Mouse (Mus musculus) ES-Bruce4 (cell line): ENCODE measurements at regions not wholly inside any gene's neighbourhood (a gene's known extent, or its start where the extent isn't known, plus 50 kb on each side); places are given as distances from the start of the nearest gene placed in this dataset.

Experiments
- CTCF ChIP-seq: IDR thresholded peaks from one replicate; pipeline ENCODE4 v1.8.1; 2011; ENCODE audit warnings: low read depth, low read length
- EP300 ChIP-seq: IDR thresholded peaks from 2 replicates; pipeline ENCODE4 v1.6.1; 2011; ENCODE audit warnings: low read depth, low read length; ENCODE audit not compliant: insufficient read depth

GRCm38 (mm10) chr5:45295134-45295533 is 154.9 kb downstream of the Qdpr start:
- no peak for TF ChIP-seq EP300
- TF ChIP-seq CTCF = no peak
